Mouse (Mus musculus): ENCODE data around the gene Rad23a.

GRCm38 (mm10) chr8:84788896-84789295 is 51.6 kb downstream of the Rad23a start:
- no peak for TF ChIP-seq CTCF (IDR thresholded peaks at IDR 0.05; ENCODE audit: borderline replicate concordance, insufficient read depth, low read depth, low read length)
- no peak for TF ChIP-seq POLR2A (IDR thresholded peaks at IDR 0.05; ENCODE audit: borderline replicate concordance, insufficient read depth, low read length)
